13 mouse cellular contexts compared by ENCODE assay signal in the genomic region with DNA sequence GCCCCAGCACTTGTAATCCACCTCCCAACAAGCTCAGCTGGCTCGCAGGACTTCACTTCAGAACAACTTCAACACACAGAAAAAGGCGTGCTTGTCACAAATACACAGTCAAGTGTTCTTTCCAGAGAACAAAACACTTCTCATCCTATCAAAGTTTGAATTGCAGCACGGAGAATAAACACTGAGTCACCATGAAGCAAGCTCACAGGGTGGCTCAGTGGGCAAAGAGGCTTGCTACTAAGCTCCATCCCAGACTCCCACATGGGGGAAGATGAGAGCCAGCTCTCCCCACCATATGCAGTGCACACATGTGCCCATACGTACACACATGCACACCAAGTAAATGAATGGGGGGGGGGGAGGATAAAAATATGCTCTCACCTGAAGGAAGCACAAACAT. TPM values are rescaled to one million over a fixed set of nuclear protein-coding genes. Genes with fewer than 3 reads are reported as not detected.
DNase-seq lines count a peak whose midpoint lies in the region; ATAC-seq lines count a peak whose summit lies in the region.
"Had no signal": no experiment of that assay in that cellular context is flagged by ENCODE, and none has a peak within 500 bp of the region (broad histone marks: within the 10 kb centered on the region; RNA-seq: fewer than 3 reads in every experiment).

No protein-coding gene starts in this region.

- no peak overlapping the region for H3K4me3 ChIP-seq in hindbrain, embryonic 10.5 days
- H3K4me3 ChIP-seq in hindbrain, embryonic 11.5 days (ENCODE audit: low read depth, low read length) = no peak overlapping the region
- H3K4me3 ChIP-seq in kidney, embryonic 15.5 days (replicated peaks) = no peak overlapping the region
- H3K4me3 ChIP-seq: erythroblast, embryonic 14.5 days; limb, embryonic 12.5 days had no signal

- H3K27ac ChIP-seq in hindbrain, embryonic 10.5 days = peak overlapping the region; percentile 53
- no peak overlapping the region for H3K27ac ChIP-seq in hindbrain, embryonic 11.5 days (ENCODE audit: low read depth, low read length)
- no peak overlapping the region for H3K27ac ChIP-seq in kidney, embryonic 15.5 days
- H3K27ac ChIP-seq: kidney, postnatal 0 days; limb, embryonic 12.5 days had no signal

- H3K9ac ChIP-seq in hindbrain, embryonic 11.5 days (ENCODE audit: low read depth, low read length) = no peak overlapping the region
- no peak overlapping the region for H3K9ac ChIP-seq in kidney, embryonic 15.5 days
- H3K9ac ChIP-seq: limb, embryonic 12.5 days had no signal

- no peak for ATAC-seq in hindbrain, embryonic 11.5 days (ENCODE audit: low FRiP score)
- no peak for ATAC-seq in kidney, embryonic 15.5 days (replicated peaks; ENCODE audit: low FRiP score)

- 69% methylated on average over 4 of the region's 4 CpGs for WGBS in hindbrain, embryonic 10.5 days
- 67% methylated on average over 4 of the region's 4 CpGs for WGBS in hindbrain, embryonic 11.5 days
- WGBS in kidney, embryonic 15.5 days = 82% methylated on average over 4 of the region's 4 CpGs

- no peak for DNase-seq in hindbrain, embryonic 10.5 days (ENCODE audit: low spot score)
- no peak for DNase-seq in hindbrain, embryonic 11.5 days (ENCODE audit: low spot score)
- peak; percentile 15 for DNase-seq in retina, postnatal 1 day
- DNase-seq in retina, embryonic 14.5 days (ENCODE audit: low spot score) = no peak
- peak; percentile 56 for DNase-seq in lung, postnatal 10 days
- DNase-seq in yolk sac, embryonic 10.5 days (ENCODE audit: low spot score) = no peak
- DNase-seq: adrenal gland, adult 8-10 months; gastrocnemius, postnatal 10 days; right cerebral cortex, postnatal 25 days had no signal

- no peaks in the 10 kb centered on the region for H3K27me3 ChIP-seq in hindbrain, embryonic 10.5 days (ENCODE audit: insufficient read depth, poor library complexity, severe bottlenecking)
- no peaks in the 10 kb centered on the region for H3K27me3 ChIP-seq in hindbrain, embryonic 11.5 days (ENCODE audit: control insufficient read depth, insufficient read depth, low read length)
- H3K27me3 ChIP-seq in kidney, embryonic 15.5 days = no peaks in the 10 kb centered on the region
- H3K27me3 ChIP-seq: limb, embryonic 12.5 days had no signal

- no peaks in the 10 kb centered on the region for H3K9me3 ChIP-seq in hindbrain, embryonic 10.5 days
- H3K9me3 ChIP-seq in hindbrain, embryonic 11.5 days (ENCODE audit: control insufficient read depth, low read length) = no peaks in the 10 kb centered on the region
- H3K9me3 ChIP-seq in kidney, embryonic 15.5 days (replicated peaks) = no peaks in the 10 kb centered on the region
- H3K9me3 ChIP-seq: limb, embryonic 12.5 days had no signal

- H3K4me2 ChIP-seq in hindbrain, embryonic 11.5 days (replicated peaks; ENCODE audit: low read depth, low read length) = no peak overlapping the region
- no peak overlapping the region for H3K4me2 ChIP-seq in kidney, embryonic 15.5 days
- H3K4me2 ChIP-seq: limb, embryonic 12.5 days had no signal

- no peaks in the 10 kb centered on the region for H3K36me3 ChIP-seq in hindbrain, embryonic 10.5 days
- H3K36me3 ChIP-seq in hindbrain, embryonic 11.5 days (ENCODE audit: control insufficient read depth, insufficient read depth, low read length) = no peaks in the 10 kb centered on the region
- H3K36me3 ChIP-seq in kidney, embryonic 15.5 days = no peaks in the 10 kb centered on the region
- H3K36me3 ChIP-seq: limb, embryonic 12.5 days had no signal

- peaks cover 46% of the 10 kb centered on the region for H3K4me1 ChIP-seq in hindbrain, embryonic 10.5 days (replicated peaks)
- H3K4me1 ChIP-seq in hindbrain, embryonic 11.5 days (replicated peaks; ENCODE audit: control insufficient read depth, insufficient read depth, low read length) = 0 out of 2 replicates have a peak, but pooled peaks cover 2% of the 10 kb centered on the region
- peaks cover 22% of the 10 kb centered on the region for H3K4me1 ChIP-seq in kidney, embryonic 15.5 days

RNA-seq across cellular contexts. Expression of a gene that starts 8.9 kb away (rescaled TPM):
- polyA plus RNA-seq in hindbrain, embryonic 10.5 days (2016; fragmentation: Nextera tagmentation; extraction: Ambion mirVana) = 9.1 and 10.4 TPM in 2 replicates
- polyA plus RNA-seq in hindbrain, embryonic 11.5 days (2014; fragmentation: Nextera tagmentation; extraction: Ambion mirVana) = 9.5 and 9.7 TPM in 2 replicates
- 7.4 and 9.1 TPM in 2 replicates for polyA plus RNA-seq in kidney, embryonic 15.5 days (2015; fragmentation: Nextera tagmentation; extraction: Ambion mirVana)
- polyA plus RNA-seq: erythroblast, embryonic 14.5 days had no signal

RNA-seq across cellular contexts. Expression of a gene that starts 39.3 kb away (rescaled TPM):
- polyA plus RNA-seq in hindbrain, embryonic 10.5 days (2016; fragmentation: Nextera tagmentation; extraction: Ambion mirVana) = 0.11 TPM in 1 of 2 replicates, not detected in the other
- 0.18 and 0.23 TPM in 2 replicates for polyA plus RNA-seq in hindbrain, embryonic 11.5 days (2014; fragmentation: Nextera tagmentation; extraction: Ambion mirVana)
- polyA plus RNA-seq in kidney, embryonic 15.5 days (2015; fragmentation: Nextera tagmentation; extraction: Ambion mirVana) = 0.05 and 0.06 TPM in 2 replicates
- polyA plus RNA-seq: erythroblast, embryonic 14.5 days had no signal

Comparison
In these comparisons a context has a peak if more than half of its experiments do, and no peak if none do; other contexts are left out.
1. DNase-seq: peak in retina, postnatal 1 day (single experiment) and lung, postnatal 10 days (single experiment); none in hindbrain, embryonic 10.5 days (single experiment), hindbrain, embryonic 11.5 days (single experiment), retina, embryonic 14.5 days (single experiment) and yolk sac, embryonic 10.5 days (single experiment).